Comparison of ENCODE assay signal across 13 mouse cellular contexts in genomic region chr5:116446552-116446951, GRCm38 (mm10). TPM values are rescaled to one million over a fixed set of nuclear protein-coding genes. Genes with fewer than 3 reads are reported as not detected.
DNase-seq lines count a peak whose midpoint lies in the region; ATAC-seq lines count a peak whose summit lies in the region.
"Had no signal": no experiment of that assay in that cellular context is flagged by ENCODE, and none has a peak within 500 bp of the region (broad histone marks: within the 10 kb centered on the region; RNA-seq: fewer than 3 reads in every experiment).

No protein-coding gene starts in this region.

- H3K9me3 ChIP-seq in liver, embryonic 13.5 days (replicated peaks), result no peaks in the 10 kb centered on the region

- peak overlapping the region; percentile 67; the same call in 1 of the 2 replicates for H3K27ac ChIP-seq in liver, embryonic 13.5 days

- H3K4me1 ChIP-seq in liver, embryonic 13.5 days (replicated peaks), result no peaks in the 10 kb centered on the region; the same call in 1 of the 2 replicates

- 39% methylated on average over 23 of the region's 23 CpGs for WGBS in liver, embryonic 13.5 days (ENCODE audit: insufficient replicate concordance)

- no peak overlapping the region for H3K9ac ChIP-seq in liver, embryonic 13.5 days

- H3K27me3 ChIP-seq in liver, embryonic 13.5 days, result peaks cover 21% of the 10 kb centered on the region

- H3K4me2 ChIP-seq in liver, embryonic 13.5 days, result peak overlapping the region; percentile 4
- H3K4me2 ChIP-seq: midbrain, embryonic 11.5 days had no signal

- H3K36me3 ChIP-seq in liver, embryonic 13.5 days, result no peaks in the 10 kb centered on the region

- H3K4me3 ChIP-seq in liver, embryonic 13.5 days (replicated peaks), result no peak overlapping the region
- H3K4me3 ChIP-seq: erythroblast, embryonic 14.5 days had no signal

- DNase-seq in frontal cortex, postnatal 10 days (ENCODE audit: low spot score in 2 of 2), result no peak
- peak; percentile 55 for DNase-seq in layer of hippocampus, adult 9-11 months
- no peak for DNase-seq in layer of hippocampus, postnatal 25 days (ENCODE audit: extremely low spot score in 1 of 2, low spot score in 1 of 2)
- peak; percentile 81 for DNase-seq in Muller cell, postnatal 12 days (ENCODE audit: inconsistent ontology term)
- no peak for DNase-seq in liver, embryonic 13.5 days
- no peak for DNase-seq in c-Kit-positive CD71-positive TER-119-positive erythroid progenitor cells, embryonic 14.5 days (ENCODE audit: low spot score)
- no peak for DNase-seq in kidney, postnatal 14 days
- DNase-seq: B cell, adult 2 months; cerebellum, adult 11 months; gastrocnemius, postnatal 36 days had no signal

- peak; percentile 47 for ATAC-seq in frontal cortex, adult (ENCODE audit: low TSS enrichment)
- no peak for ATAC-seq in liver, embryonic 13.5 days (ENCODE audit: low read depth)

RNA-seq across cellular contexts. Expression of gene Hspb8, which starts 23.9 kb away (rescaled TPM):
- 10 to 100 TPM; 11.7 to 13.6 TPM for total RNA-seq in layer of hippocampus, postnatal 25 days (2021)
- 1.1 and 1.6 TPM in 2 replicates for polyA plus RNA-seq in liver, embryonic 13.5 days (2015; fragmentation: Nextera tagmentation; extraction: Ambion mirVana)
- polyA plus RNA-seq: erythroblast, embryonic 14.5 days had no signal

Comparison
In these comparisons a context has a peak if more than half of its experiments do, and no peak if none do; other contexts are left out.
1. DNase-seq: peak in layer of hippocampus, adult 9-11 months (single experiment) and Muller cell, postnatal 12 days (single experiment); none in frontal cortex, postnatal 10 days (0 of 2), layer of hippocampus, postnatal 25 days (0 of 2), liver, embryonic 13.5 days (single experiment), c-Kit-positive CD71-positive TER-119-positive erythroid progenitor cells, embryonic 14.5 days (single experiment) and kidney, postnatal 14 days (single experiment).